23 mouse cellular contexts compared by ENCODE assay signal in the genomic region with DNA sequence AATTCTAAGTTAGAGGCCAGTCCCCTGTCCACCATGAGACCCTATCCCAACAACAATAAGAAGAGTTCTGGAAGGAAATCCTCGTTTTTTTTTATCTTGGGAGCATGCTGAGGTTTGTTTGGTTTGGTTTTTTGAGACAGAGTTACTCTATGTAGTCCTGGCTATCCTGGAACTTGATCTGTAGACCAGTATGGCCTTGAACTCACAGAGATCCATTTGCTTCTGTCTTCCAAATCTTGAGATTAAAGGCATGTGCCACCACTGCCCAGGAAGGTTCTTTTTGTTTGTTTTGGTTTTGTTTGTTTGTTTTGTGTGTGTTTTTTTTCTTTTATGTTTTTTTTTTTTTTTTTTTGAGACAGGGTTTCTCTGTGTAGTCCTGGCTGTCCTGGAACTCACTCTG. TPM values are rescaled to one million over a fixed set of nuclear protein-coding genes. Genes with fewer than 3 reads are reported as not detected.
DNase-seq lines count a peak whose midpoint lies in the region; ATAC-seq and TF ChIP-seq lines count a peak whose summit lies in the region.
"Had no signal": no experiment of that assay in that cellular context is flagged by ENCODE, and none has a peak within 500 bp of the region (broad histone marks: within the 10 kb centered on the region; RNA-seq: fewer than 3 reads in every experiment).

No protein-coding gene starts in this region.

- no peak overlapping the region for H3K4me2 ChIP-seq in intestine, postnatal 0 days (replicated peaks; ENCODE audit: low read depth)
- H3K4me2 ChIP-seq in intestine, embryonic 15.5 days (replicated peaks), result no peak overlapping the region
- H3K4me2 ChIP-seq: embryonic facial prominence, embryonic 12.5 days; forebrain, embryonic 13.5 days; forebrain, embryonic 15.5 days had no signal

- peaks cover 40% of the 10 kb centered on the region for H3K79me2 ChIP-seq in liver, adult 2 months (ENCODE audit: control insufficient read depth, insufficient read depth, low read length)

- no peak for TF ChIP-seq POLR2A in liver, adult 2 months (IDR thresholded peaks at IDR 0.05; ENCODE audit: extremely low read depth, insufficient read depth, low read length)
- no peak for TF ChIP-seq POLR2A in small intestine, adult 2 months (IDR thresholded peaks at IDR 0.05; ENCODE audit: low read depth, low read length)

- TF ChIP-seq CTCF in intestine, postnatal 0 days (IDR thresholded peaks at IDR 0.05; ENCODE audit: low read depth), result no peak
- TF ChIP-seq CTCF in liver, adult 2 months (IDR thresholded peaks at IDR 0.05; ENCODE audit: low read depth, low read length), result no peak
- TF ChIP-seq CTCF in small intestine, adult 2 months (IDR thresholded peaks at IDR 0.05; ENCODE audit: extremely low read depth, insufficient read length, insufficient replicate concordance, low read depth, low read length), result no peak

- 21% methylated on average over 1 of the region's 1 CpGs for whole genome bisulfite sequencing in intestine, postnatal 0 days
- 52% methylated on average over 1 of the region's 1 CpGs for WGBS in intestine, embryonic 15.5 days
- 29% methylated on average over 1 of the region's 1 CpGs for WGBS in liver, adult 2 months
- WGBS in small intestine, adult 2 months, result 15% methylated on average over 1 of the region's 1 CpGs

- H3K27me3 ChIP-seq in intestine, postnatal 0 days (replicated peaks; ENCODE audit: control insufficient read depth, insufficient read depth, low read length), result no peaks in the 10 kb centered on the region
- no peaks in the 10 kb centered on the region for H3K27me3 ChIP-seq in intestine, embryonic 15.5 days (replicated peaks)
- H3K27me3 ChIP-seq in liver, adult 2 months (ENCODE audit: control insufficient read depth, insufficient read depth, low read length), result no peaks in the 10 kb centered on the region
- H3K27me3 ChIP-seq in small intestine, adult 2 months (ENCODE audit: control insufficient read depth, insufficient read depth, low read length), result no peaks in the 10 kb centered on the region
- H3K27me3 ChIP-seq: CH12.LX; embryonic facial prominence, embryonic 12.5 days; forebrain, embryonic 13.5 days; forebrain, embryonic 15.5 days; Patski had no signal

- peak overlapping the region; percentile 1; the same call in 1 of the 2 replicates for H3K27ac ChIP-seq in intestine, postnatal 0 days (ENCODE audit: low read depth, low read length)
- H3K27ac ChIP-seq in intestine, embryonic 15.5 days, result no peak overlapping the region
- H3K27ac ChIP-seq in liver, adult 2 months (replicated peaks; ENCODE audit: insufficient read depth, low read depth, low read length), result peak overlapping the region; percentile 25; the same call in 1 of the 2 replicates
- H3K27ac ChIP-seq in small intestine, adult 2 months (ENCODE audit: insufficient read depth, low read depth, low read length), result peak overlapping the region; percentile 26; the same call in 1 of the 2 replicates
- H3K27ac ChIP-seq: embryonic facial prominence, embryonic 10.5 days; embryonic facial prominence, embryonic 12.5 days; forebrain, embryonic 13.5 days; forebrain, embryonic 15.5 days had no signal

- H3K9ac ChIP-seq in intestine, postnatal 0 days (ENCODE audit: low read depth, low read length), result no peak overlapping the region
- no peak overlapping the region for H3K9ac ChIP-seq in intestine, embryonic 15.5 days
- H3K9ac ChIP-seq in liver, adult 2 months (ENCODE audit: low read depth, low read length), result no peak overlapping the region
- H3K9ac ChIP-seq: embryonic facial prominence, embryonic 12.5 days; forebrain, embryonic 13.5 days; forebrain, embryonic 15.5 days had no signal

- no peak for ATAC-seq in intestine, postnatal 0 days
- no peak for ATAC-seq in intestine, embryonic 15.5 days
- ATAC-seq: activated CD4-positive, CD25-positive, alpha-beta regulatory T cell, adult 4 months; CD4-positive, CD25-positive, alpha-beta regulatory T cell, adult 4 months; forebrain, embryonic 13.5 days; forebrain, embryonic 15.5 days; Patski had no signal

- H3K4me1 ChIP-seq in intestine, postnatal 0 days (replicated peaks; ENCODE audit: control insufficient read depth, insufficient read depth, low read length), result peaks cover 2% of the 10 kb centered on the region
- peaks cover 15% of the 10 kb centered on the region; the same call in 1 of the 2 replicates for H3K4me1 ChIP-seq in intestine, embryonic 15.5 days (replicated peaks)
- peaks cover 25% of the 10 kb centered on the region for H3K4me1 ChIP-seq in liver, adult 2 months (ENCODE audit: control insufficient read depth, insufficient read depth, low read length)
- H3K4me1 ChIP-seq in small intestine, adult 2 months (ENCODE audit: control insufficient read depth, insufficient read depth, insufficient read length, low read length), result peaks cover 17% of the 10 kb centered on the region
- H3K4me1 ChIP-seq: embryonic facial prominence, embryonic 10.5 days; embryonic facial prominence, embryonic 12.5 days; forebrain, embryonic 13.5 days; forebrain, embryonic 15.5 days had no signal

- H3K9me3 ChIP-seq in intestine, postnatal 0 days (ENCODE audit: control insufficient read depth), result no peaks in the 10 kb centered on the region
- H3K9me3 ChIP-seq in intestine, embryonic 15.5 days, result no peaks in the 10 kb centered on the region
- H3K9me3 ChIP-seq: embryonic facial prominence, embryonic 10.5 days; embryonic facial prominence, embryonic 12.5 days; forebrain, embryonic 13.5 days; forebrain, embryonic 15.5 days; G1E had no signal

- no peaks in the 10 kb centered on the region for H3K36me3 ChIP-seq in intestine, postnatal 0 days (ENCODE audit: control insufficient read depth, insufficient read depth)
- no peaks in the 10 kb centered on the region for H3K36me3 ChIP-seq in intestine, embryonic 15.5 days
- H3K36me3 ChIP-seq in liver, adult 2 months (ENCODE audit: control insufficient read depth, insufficient read depth, low read length), result no peaks in the 10 kb centered on the region
- H3K36me3 ChIP-seq in small intestine, adult 2 months (ENCODE audit: control insufficient read depth, insufficient read depth, low read length), result no peaks in the 10 kb centered on the region
- H3K36me3 ChIP-seq: embryonic facial prominence, embryonic 12.5 days; forebrain, embryonic 15.5 days had no signal

- DNase-seq in liver, adult 2 months (ENCODE audit: extremely low read depth, low read depth, low spot score), result peak; percentile 53
- DNase-seq in liver, result no peak
- DNase-seq: adrenal gland, adult 8-10 months; adrenal gland, postnatal 14 days; adrenal gland, postnatal 36 days; B cell, adult 2 months; cerebellum, adult 11-12 months; cerebellum, adult 2 months; cerebellum, adult 9-10 months; cerebellum, postnatal 10 days; cerebellum, postnatal 25 days had no signal

- no peak overlapping the region for H3K4me3 ChIP-seq in intestine, postnatal 0 days (ENCODE audit: low read depth, low read length)
- H3K4me3 ChIP-seq in intestine, embryonic 15.5 days (replicated peaks), result no peak overlapping the region
- no peak overlapping the region for H3K4me3 ChIP-seq in liver, adult 2 months (ENCODE audit: insufficient read depth, low read depth, low read length)
- no peak overlapping the region for H3K4me3 ChIP-seq in small intestine, adult 2 months (ENCODE audit: low read depth, low read length)
- H3K4me3 ChIP-seq: embryonic facial prominence, embryonic 10.5 days; embryonic facial prominence, embryonic 12.5 days; forebrain, embryonic 13.5 days; forebrain, embryonic 15.5 days had no signal

RNA-seq across cellular contexts. Expression of gene Inpp5b, which starts 19.6 kb away (rescaled TPM):
- 22.4 and 23.0 TPM in 2 replicates for polyA plus RNA-seq in intestine, postnatal 0 days (2015; fragmentation: Nextera tagmentation; extraction: Ambion mirVana)
- polyA plus RNA-seq in intestine, embryonic 15.5 days (2015; fragmentation: Nextera tagmentation; extraction: Ambion mirVana), result 24.4 and 28.7 TPM in 2 replicates
- total RNA-seq in liver, adult 2 months (2014; rRNA removed), result 15.3 and 15.8 TPM in 2 replicates
- polyA plus RNA-seq in liver, adult 2 months (2012; rRNA removed), result 24.1 and 25.7 TPM in 2 replicates
- polyA plus RNA-seq in small intestine, adult 2 months (2012; rRNA removed), result 21.8 and 26.7 TPM in 2 replicates

RNA-seq across cellular contexts. Expression of gene Mtf1, which starts 40.7 kb away (rescaled TPM):
- polyA plus RNA-seq in intestine, postnatal 0 days (2015; fragmentation: Nextera tagmentation; extraction: Ambion mirVana), result 10.4 and 11.5 TPM in 2 replicates
- 13.6 TPM in 2 replicates for polyA plus RNA-seq in intestine, embryonic 15.5 days (2015; fragmentation: Nextera tagmentation; extraction: Ambion mirVana)
- total RNA-seq in liver, adult 2 months (2014; rRNA removed), result 4.3 and 5.5 TPM in 2 replicates
- polyA plus RNA-seq in liver, adult 2 months (2012; rRNA removed), result 5.1 and 6.0 TPM in 2 replicates
- 2.8 and 12.4 TPM in 2 replicates for polyA plus RNA-seq in small intestine, adult 2 months (2012; rRNA removed)

RNA-seq across cellular contexts. Expression of gene Sf3a3, which starts 46.6 kb away (rescaled TPM):
- 45.3 and 45.7 TPM in 2 replicates for polyA plus RNA-seq in intestine, postnatal 0 days (2015; fragmentation: Nextera tagmentation; extraction: Ambion mirVana)
- 131 and 133 TPM in 2 replicates for polyA plus RNA-seq in intestine, embryonic 15.5 days (2015; fragmentation: Nextera tagmentation; extraction: Ambion mirVana)
- total RNA-seq in liver, adult 2 months (2014; rRNA removed), result 12.1 and 15.1 TPM in 2 replicates
- 5.5 and 6.6 TPM in 2 replicates for polyA plus RNA-seq in liver, adult 2 months (2012; rRNA removed)
- 3.3 and 7.2 TPM in 2 replicates for polyA plus RNA-seq in small intestine, adult 2 months (2012; rRNA removed)
